Mouse (Mus musculus) gastrocnemius, postnatal 25 days (tissue): ENCODE results near the gene Vmn2r22. TPM values are rescaled to one million over a fixed set of nuclear protein-coding genes. Genes with fewer than 3 reads are reported as not detected.
"Not testable (repeated sequence)": the region's sequence is repeated elsewhere in the genome, so short reads cannot be mapped to it uniquely, and the experiment has no call there.

Experiments used
- DNase-seq: peaks from one replicate; pipeline ENCODE4 v3.0.0; 2022
- long read RNA-seq, 2 experiments: library from polyadenylated mRNA; stranded (forward); transcript quantifications; one replicate each; pipeline ENCODE4 v2.0.0; 2021
- total RNA-seq, 2 experiments: library from RNA; stranded (reverse); gene quantifications; 1 replicate in 1 of 2; 2 replicates in 1 of 2; pipeline ENCODE4 v1.2.3; 2021

Vmn2r22 gene
- not detected for total RNA-seq
- long read RNA-seq, experiment 1: 0 reads
- long read RNA-seq, experiment 2: 0 reads

DNA sequence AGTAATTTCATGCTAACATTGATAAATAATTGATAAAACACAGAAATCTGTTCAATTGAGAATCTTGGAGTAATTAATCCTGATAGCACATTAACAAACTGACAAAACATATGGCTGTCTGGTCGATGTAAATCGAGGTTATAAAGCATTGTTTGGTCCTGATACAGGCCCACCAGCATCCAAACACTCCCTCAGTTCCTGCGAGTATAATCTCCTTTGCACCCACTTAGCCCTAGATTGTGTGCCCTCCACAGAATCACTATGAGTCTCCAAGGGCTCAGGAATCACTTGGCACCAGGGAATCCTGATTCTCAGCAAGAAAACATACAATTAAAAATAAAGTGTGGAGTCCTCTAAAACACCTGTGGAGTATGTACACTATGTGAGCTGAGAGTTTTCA is at the start of gene Vmn2r22:
Gene Vmn2r22, minus strand, starts transcription at position 101 of the 400 bp plus-strand sequence.
- DNase-seq: not testable (repeated sequence)

DNA sequence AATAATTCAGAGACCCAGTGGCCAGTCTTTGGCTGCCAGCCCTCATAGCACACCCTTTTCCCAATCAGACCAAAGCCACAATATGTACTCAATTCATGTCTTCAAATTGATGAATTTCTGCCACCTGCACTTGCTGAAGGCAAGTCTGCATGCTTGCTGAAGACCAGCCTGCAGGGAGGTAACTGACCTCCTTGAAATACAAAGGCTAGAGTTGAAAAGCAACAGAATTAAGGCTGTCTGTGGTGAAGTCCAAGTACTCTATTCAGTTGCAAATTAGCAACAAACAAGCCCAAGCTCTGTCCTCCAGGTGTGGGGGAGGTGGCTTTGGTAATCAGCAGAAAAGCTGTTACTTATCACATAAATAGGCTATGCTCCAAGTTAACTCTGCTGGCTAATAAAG is 46.7 kb upstream of the Vmn2r22 start:
- DNase-seq: no peak

DNA sequence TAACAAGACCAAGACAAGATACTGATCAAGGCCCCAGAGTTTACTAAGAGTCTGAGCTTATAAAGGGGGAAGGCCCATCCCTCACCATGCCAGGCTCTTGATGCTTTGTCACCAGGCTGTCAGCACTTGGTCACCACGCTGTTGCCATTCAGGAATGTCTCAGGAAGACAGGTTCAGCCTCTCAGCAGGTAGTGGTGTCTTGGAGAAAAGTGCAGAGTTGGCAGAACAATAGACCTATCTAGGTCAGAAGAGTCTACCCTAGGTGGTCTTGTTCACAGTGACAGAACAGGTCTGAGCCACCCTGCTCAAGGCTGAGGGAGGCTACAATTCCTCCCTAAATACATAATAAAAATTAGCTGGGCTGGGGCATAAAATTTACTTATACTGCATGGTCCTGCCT is 46.1 kb upstream of the Vmn2r22 start:
- not testable (repeated sequence) for DNase-seq

DNA sequence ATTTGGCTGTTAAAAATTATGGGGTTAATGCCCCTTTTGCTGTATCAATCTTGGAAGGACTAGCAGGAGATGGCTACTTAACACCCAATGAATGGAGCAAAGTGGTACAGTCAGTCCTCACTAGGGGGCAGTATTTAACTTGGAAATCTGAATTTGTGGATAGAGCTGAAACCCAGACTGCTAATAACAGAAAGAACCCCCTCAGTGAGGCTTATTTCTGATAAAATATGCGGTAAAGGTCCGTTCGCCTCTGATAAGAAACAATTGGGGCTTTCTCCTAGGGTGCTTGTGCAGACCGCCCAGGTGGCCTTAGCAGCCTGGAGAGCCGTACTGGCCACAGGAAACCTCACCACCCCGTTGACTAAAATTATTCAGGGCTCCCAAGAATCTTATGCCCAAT is 6.5 kb upstream of the Vmn2r22 start:
- DNase-seq: no peak

DNA sequence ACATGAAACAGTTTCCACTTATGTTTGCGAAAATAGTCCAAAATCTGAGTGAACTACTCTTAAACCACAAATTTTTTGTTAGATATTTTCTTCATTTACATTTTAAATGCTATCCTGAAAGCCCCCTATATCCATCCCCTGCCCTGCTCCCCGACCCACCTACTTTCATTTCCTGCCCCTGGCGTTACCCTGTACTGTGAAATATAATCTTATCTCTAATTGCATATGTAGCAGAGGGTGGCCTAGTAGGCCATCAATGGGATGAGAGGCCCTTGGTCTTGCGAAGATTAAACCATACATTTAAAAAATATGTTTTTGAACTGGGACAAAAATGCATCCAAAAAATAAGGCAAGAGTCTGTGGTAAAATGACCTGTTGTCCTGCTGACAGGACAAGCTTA is 11.1 kb downstream of the Vmn2r22 start:
- DNase-seq: not testable (repeated sequence)

DNA sequence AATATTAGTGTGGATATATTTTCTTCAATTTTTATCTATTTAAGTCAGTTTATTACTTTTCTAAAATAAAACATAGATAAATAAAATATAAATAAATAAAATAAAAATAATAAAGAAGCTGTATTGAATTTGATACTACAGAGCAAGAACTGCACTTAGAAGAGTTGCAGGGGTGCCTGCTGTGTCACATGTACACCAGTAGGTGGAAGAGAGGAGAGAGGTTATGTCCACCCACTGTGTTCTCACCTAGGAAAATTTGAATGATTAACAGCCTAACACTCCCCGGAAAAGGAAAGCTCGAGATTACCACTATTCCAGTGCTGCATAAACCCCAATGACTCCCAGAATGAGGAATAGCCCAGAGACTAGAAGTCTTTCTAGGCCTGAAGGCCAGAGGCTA is 26.7 kb downstream of the Vmn2r22 start:
- not testable (repeated sequence) for DNase-seq

DNA sequence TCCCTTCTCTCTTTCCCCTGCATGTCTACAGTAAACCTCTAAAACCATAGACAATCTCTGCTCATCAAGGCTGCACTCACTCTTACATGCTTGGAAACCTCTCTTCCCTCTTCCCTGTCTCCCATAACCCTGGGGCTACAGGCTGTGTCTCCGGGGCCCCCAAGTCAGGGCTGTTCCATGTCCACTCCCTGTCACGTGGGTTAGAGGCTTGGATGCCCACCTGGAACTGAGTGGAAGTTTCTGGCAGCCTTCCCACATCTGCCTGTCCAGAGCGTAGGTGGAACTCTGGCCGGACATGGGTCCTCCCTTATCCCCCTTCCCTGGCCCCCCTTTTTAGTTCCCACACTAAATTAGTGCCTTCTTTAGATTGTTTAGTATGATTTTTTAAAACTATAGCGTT is 62.2 kb downstream of the Vmn2r22 start:
- not testable (repeated sequence) for DNase-seq

DNA sequence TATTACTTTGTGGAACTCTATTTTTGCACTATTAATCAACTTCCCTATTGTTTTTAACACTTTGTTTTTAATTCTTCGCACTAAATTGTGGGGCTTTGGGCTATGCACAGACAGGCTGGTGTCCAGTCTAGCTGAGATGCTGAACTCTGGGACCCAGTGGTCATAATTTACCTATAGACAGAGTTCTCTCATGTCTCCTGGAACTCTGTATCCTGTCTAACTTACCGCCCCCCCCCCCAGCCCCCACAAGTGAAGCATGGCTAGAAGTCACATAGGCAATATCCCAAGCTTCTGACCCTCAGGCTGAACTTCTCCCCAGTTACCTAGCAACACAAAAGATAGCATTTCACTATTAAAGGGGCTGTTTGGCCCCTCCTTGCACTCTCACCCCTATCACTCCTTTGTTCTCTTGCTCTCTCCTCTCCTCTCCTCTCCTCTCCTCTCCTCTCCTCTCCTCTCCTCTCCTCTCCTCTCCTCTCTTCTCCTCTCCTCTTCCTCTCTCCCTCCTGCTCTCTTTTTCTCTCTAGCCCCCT is 62.7 kb downstream of the Vmn2r22 start:
- DNase-seq: not testable (repeated sequence)

DNA sequence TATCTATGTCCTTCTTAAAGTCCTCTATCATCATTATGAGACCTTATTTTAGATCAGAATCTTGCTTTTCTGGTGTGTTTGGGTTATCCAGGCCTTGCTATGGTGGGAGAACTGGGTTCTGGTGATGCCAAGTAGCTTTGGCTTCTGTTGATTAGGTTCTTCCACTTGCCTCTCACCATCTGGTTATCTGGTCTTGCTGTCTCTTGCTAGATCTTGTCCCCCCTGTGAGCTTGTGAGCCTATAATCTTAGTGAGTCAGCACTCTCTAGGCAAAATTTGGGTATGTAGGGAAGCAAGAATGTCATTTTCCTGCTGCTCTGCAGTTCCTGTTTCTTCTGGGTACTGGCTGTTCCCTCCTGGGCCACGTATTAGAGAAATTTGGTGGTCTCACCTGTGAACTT is 66.5 kb downstream of the Vmn2r22 start:
- not testable (repeated sequence) for DNase-seq

DNA sequence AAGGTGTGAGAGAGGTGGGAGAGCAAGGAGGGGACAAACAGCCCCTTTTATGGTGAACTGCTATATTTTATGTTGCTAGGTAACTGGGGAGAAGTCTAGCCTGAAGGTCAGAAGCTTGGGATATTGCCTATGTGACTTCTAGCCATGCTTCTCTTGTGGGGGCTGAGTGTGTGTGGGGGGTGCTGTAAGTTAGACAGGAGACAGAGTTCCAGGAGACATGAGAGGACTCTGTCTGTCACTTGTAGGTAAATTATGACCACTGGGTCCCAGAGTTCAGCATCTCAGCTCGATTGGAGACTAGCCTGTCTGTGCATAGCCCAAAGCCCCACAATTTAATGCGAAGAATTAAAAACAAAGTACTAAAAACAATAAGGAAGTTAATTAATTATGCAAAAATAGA is 75.8 kb downstream of the Vmn2r22 start:
- not testable (repeated sequence) for DNase-seq

Other genes starting within 250 kb of the Vmn2r22 start
- not detected for gene Vmn2r20, start 232.6 kb downstream of the Vmn2r22 start, total RNA-seq
- gene Vmn2r21, start 117.3 kb downstream of the Vmn2r22 start, total RNA-seq: not detected
- gene Vmn2r23, start 51.9 kb upstream of the Vmn2r22 start, total RNA-seq: not detected
- gene Vmn2r24, start 128.2 kb upstream of the Vmn2r22 start, total RNA-seq: not detected
- gene Vmn2r25, start 202.7 kb upstream of the Vmn2r22 start, total RNA-seq: not detected